Mouse (Mus musculus) forebrain, embryonic 16.5 days (tissue): Measurements from ENCODE around the gene Gse1. TPM values are rescaled to one million over a fixed set of nuclear protein-coding genes. Genes with fewer than 3 reads are reported as not detected.

Experiments
- ATAC-seq: fragments of 200-750 bp; cut with Nextera tagmentation; 2 replicates; pipeline ENCODE4 v1.8.0; 2017; ENCODE audit warnings: mild to moderate bottlenecking, moderate library complexity
- H3K27ac ChIP-seq: fragments of 300-500 bp; sonication (generic); 2 replicates; pipeline ENCODE4 v1.5.1; 2014; ENCODE audit warnings: low read length, control low read depth
- H3K27me3 ChIP-seq: fragments of 300-500 bp; sonication (generic); replicated peaks from 2 replicates; pipeline ENCODE4 v1.6.1; 2014; ENCODE audit warnings: low read length; ENCODE audit not compliant: control insufficient read depth, insufficient read depth
- H3K36me3 ChIP-seq: fragments of 300-500 bp; sonication (generic); 2 replicates; pipeline ENCODE4 v1.6.1; 2014; ENCODE audit not compliant: control insufficient read depth, insufficient read depth
- H3K4me1 ChIP-seq: fragments of 300-500 bp; sonication (generic); replicated peaks from 2 replicates; pipeline ENCODE4 v1.6.1; 2014; ENCODE audit warnings: low read length; ENCODE audit not compliant: control insufficient read depth, insufficient read depth
- H3K4me2 ChIP-seq: fragments of 300-500 bp; sonication (generic); 2 replicates; pipeline ENCODE4 v1.6.1; 2014; ENCODE audit warnings: mild to moderate bottlenecking, low read length, control low read depth
- H3K4me3 ChIP-seq: fragments of 300-500 bp; sonication (generic); replicated peaks from 2 replicates; pipeline ENCODE4 v1.5.1; 2014; ENCODE audit warnings: mild to moderate bottlenecking, low read length, control low read depth
- H3K9ac ChIP-seq: fragments of 300-500 bp; sonication (generic); replicated peaks from 2 replicates; pipeline ENCODE4 v1.6.1; 2014; ENCODE audit warnings: low read depth, low read length, control low read depth
- H3K9me3 ChIP-seq: fragments of 300-500 bp; sonication (generic); 2 replicates; pipeline ENCODE4 v1.6.1; 2016; ENCODE audit warnings: low read length; ENCODE audit not compliant: control insufficient read depth
- WGBS: fragments of 180-500 bp; shearing (Covaris S2); extraction: QIAGEN DNeasy Blood & Tissue Kit; methylation state at CpG from one replicate; pipeline ENCODE4 v1.1.7; 2014; 5-methylcytosine and 5-hydroxymethylcytosine counted together
- polyA plus RNA-seq: library from polyadenylated mRNA; unstranded; fragments of >200 nt; fragmentation: Nextera tagmentation; extraction: Ambion mirVana; gene quantifications from 2 replicates; pipeline ENCODE4 v1.2.1, GENCODE M21; 2015

Gse1 gene
- polyA plus RNA-seq, 1 experiment from 2014 or later = 34.9 TPM

DNA sequence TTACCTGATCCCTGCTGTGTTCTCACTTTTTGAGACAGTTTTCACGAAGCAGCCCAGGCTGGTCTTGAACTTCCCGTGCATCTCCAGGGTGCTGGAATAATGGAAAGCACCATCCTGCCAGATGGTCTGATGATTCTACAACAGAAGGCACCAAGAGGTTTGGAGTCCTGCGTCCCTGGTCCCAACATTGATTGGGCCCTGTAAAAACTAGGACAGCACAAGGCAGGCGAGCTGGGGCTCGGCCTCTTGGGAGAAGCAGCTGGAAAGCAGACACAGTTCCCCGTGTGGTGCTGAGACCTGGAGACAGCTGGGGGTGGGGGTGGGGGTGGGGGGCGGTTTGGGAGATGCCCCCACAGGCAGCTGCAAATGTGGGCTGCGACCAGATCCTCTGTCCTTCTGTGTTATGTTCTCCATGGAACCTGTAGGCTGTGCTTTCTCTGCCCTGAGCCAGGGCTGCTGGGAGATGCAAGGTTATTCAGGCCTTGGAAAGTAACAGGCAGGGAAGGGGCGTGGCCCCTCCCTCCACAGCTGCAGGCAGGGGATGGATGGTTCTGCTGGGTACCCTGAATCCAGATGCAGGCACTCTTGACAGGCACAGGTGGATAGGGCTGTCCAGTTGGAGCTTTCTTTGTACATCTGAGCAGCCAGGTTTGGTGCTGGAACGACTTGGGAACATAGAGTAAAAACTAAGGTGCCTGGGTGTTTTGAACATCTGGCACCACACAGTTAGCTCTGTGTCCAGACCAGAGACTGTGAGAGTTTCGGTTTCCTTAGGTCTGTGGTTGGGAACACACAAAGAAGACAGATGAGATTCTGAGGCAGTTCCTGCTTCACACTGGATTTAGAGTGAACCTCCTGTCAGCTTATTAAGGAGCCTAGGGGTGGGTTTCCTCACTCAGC, 3.5 kb upstream of the Gse1 start:
- no peaks in the 10 kb centered on the region for H3K36me3 ChIP-seq
- H3K9ac ChIP-seq = no peak overlapping the region
- no peak overlapping the region for H3K4me3 ChIP-seq
- no peak overlapping the region for H3K4me2 ChIP-seq
- WGBS = 50% methylated on average over 11 of the region's 11 CpGs
- H3K4me1 ChIP-seq = peaks cover 20% of the 10 kb centered on the region
- H3K27me3 ChIP-seq = no peaks in the 10 kb centered on the region
- ATAC-seq = no peak
- no peaks in the 10 kb centered on the region for H3K9me3 ChIP-seq
- H3K27ac ChIP-seq = no peak overlapping the region

- no peaks in the 10 kb centered on the region for H3K9me3 ChIP-seq
- H3K4me3 ChIP-seq = no peak overlapping the region
- H3K27me3 ChIP-seq = no peaks in the 10 kb centered on the region
- 24% methylated on average over 10 of the region's 10 CpGs for WGBS
- H3K27ac ChIP-seq = no peak overlapping the region
- ATAC-seq = no peak
- H3K4me2 ChIP-seq = no peak overlapping the region
- peaks cover 28% of the 10 kb centered on the region for H3K4me1 ChIP-seq
- H3K36me3 ChIP-seq = no peaks in the 10 kb centered on the region
- no peak overlapping the region for H3K9ac ChIP-seq
These were observed 2.7 kb upstream of the Gse1 start for GRCm38 (mm10) chr8:120225421-120226151.

DNA sequence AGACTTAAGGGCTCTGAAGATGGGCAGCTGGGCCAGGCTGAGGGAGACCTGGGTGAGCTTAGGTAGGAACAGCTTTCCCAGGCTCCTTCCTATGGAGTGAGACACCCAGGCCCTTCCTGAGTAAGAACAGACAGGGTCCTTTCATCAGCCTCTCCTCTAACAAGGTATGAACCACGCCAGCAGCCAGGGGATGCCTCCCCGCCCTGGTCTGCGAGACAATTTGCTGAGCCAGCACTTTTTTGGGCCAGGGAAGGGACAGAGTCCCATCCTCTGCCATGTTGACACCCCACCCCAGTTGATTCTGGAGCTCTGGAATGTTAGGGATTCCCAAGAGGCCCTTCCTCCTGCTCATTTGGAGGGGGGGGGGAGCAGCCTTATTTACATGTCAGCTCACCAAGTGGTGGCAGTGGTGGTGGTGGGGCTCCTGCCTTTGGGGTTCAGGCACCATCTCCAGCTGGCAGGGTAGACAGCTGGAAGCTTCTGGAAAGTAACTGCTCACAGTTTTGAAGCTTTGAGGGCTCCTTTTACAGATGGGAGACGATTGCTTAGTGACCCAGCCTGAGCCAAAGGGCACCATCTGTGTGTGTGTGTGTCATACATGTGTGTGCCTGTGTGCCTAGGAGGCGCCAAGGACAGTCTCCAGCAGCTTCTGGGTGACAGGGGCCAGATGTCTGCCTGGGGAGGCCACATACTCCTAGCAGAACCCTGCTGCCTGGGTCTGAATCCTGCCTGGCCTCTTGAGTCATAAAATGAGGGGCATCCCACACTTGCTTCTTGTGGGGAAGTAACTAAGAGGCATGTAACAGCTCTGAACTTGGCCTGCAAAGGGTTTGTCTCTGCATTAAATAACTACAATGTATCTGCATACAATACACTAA, 1.3 kb upstream of the Gse1 start:
- WGBS = 62% methylated on average over 5 of the region's 5 CpGs
- Histone ChIP-seq H3K27me3 (no peaks in the 10 kb centered on the region), H3K9me3 (no peaks in the 10 kb centered on the region), H3K4me1 (peaks cover 40% of the 10 kb centered on the region), H3K9ac (no peak overlapping the region), H3K27ac (no peak overlapping the region), H3K36me3 (no peaks in the 10 kb centered on the region), H3K4me2 (no peak overlapping the region), H3K4me3 (no peak overlapping the region)
- ATAC-seq = no peak

GRCm38 (mm10) chr8:120227578-120227876, 729 bp upstream of the Gse1 start:
- ATAC-seq = no peak
- Histone ChIP-seq H3K4me3 (peak overlapping the region; percentile 57), H3K9ac (no peak overlapping the region), H3K27ac (no peak overlapping the region), H3K4me1 (peaks cover 46% of the 10 kb centered on the region), H3K36me3 (no peaks in the 10 kb centered on the region), H3K9me3 (no peaks in the 10 kb centered on the region), H3K27me3 (no peaks in the 10 kb centered on the region), H3K4me2 (peak overlapping the region; percentile 72)

GRCm38 (mm10) chr8:120228781-120229573, 721 bp downstream of the Gse1 start:
- no peaks in the 10 kb centered on the region for H3K9me3 ChIP-seq
- peaks cover 59% of the 10 kb centered on the region for H3K4me1 ChIP-seq
- under 1% methylated on average over 106 of the region's 125 CpGs for WGBS

DNA sequence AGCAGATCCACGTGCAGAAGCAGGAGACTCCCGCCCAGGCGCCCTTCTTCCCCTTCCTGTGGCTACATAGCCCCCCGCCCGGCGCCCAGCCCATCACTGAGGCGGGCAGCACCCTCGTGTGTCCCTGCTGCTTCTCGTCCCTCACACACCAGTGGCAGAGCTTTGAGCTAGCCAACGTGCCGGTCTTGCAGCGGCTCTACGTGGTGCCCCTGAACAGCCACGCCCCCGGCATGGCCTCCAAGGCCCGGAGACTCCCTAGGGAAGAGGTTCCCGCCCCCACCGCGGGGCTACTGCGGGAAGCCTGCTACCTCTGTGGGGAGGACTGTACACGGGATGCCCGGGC, 1.3 kb downstream of the Gse1 start:
- no peaks in the 10 kb centered on the region for H3K36me3 ChIP-seq
- H3K27me3 ChIP-seq = no peaks in the 10 kb centered on the region
- 1% methylated on average over 12 of the region's 22 CpGs for WGBS
- H3K27ac ChIP-seq = no peak overlapping the region
- H3K9me3 ChIP-seq = no peaks in the 10 kb centered on the region
- H3K4me1 ChIP-seq = peaks cover 63% of the 10 kb centered on the region
- peak overlapping the region; percentile 59 for H3K9ac ChIP-seq
- 0 out of 2 replicates have a peak, but pooled peaks have one; percentile 11 for ATAC-seq
- peak overlapping the region; percentile 72 for H3K4me2 ChIP-seq
- peak overlapping the region; percentile 57 for H3K4me3 ChIP-seq

More at GRCm38 (mm10) chr8:120228781-120229573, 721 bp downstream of the Gse1 start:
- Histone ChIP-seq H3K27me3 (no peaks in the 10 kb centered on the region), H3K4me3 (peak overlapping the region; percentile 57), H3K27ac (no peak overlapping the region), H3K4me2 (peak overlapping the region; percentile 72), H3K9ac (peak overlapping the region; percentile 59), H3K36me3 (no peaks in the 10 kb centered on the region)
- ATAC-seq = peak; percentile 22

- Histone ChIP-seq H3K4me3 (peak overlapping the region; percentile 57), H3K4me2 (peak overlapping the region; percentile 72), H3K4me1 (peaks cover 68% of the 10 kb centered on the region), H3K9me3 (no peaks in the 10 kb centered on the region), H3K27me3 (no peaks in the 10 kb centered on the region), H3K9ac (no peak overlapping the region; the same call in 1 of the 2 replicates), H3K36me3 (no peaks in the 10 kb centered on the region), H3K27ac (no peak overlapping the region)
- no peak for ATAC-seq
- 11% methylated on average over 22 of the region's 22 CpGs for WGBS
These were observed 1.8 kb downstream of the Gse1 start for GRCm38 (mm10) chr8:120230081-120230480.

GRCm38 (mm10) chr8:120230715-120231614, 2.7 kb downstream of the Gse1 start:
- no peak for ATAC-seq
- H3K4me1 ChIP-seq = peaks cover 70% of the 10 kb centered on the region

More at GRCm38 (mm10) chr8:120230715-120231614, 2.7 kb downstream of the Gse1 start:
- no peak overlapping the region for H3K27ac ChIP-seq
- H3K9ac ChIP-seq = no peak overlapping the region; the same call in 1 of the 2 replicates
- H3K36me3 ChIP-seq = no peaks in the 10 kb centered on the region
- H3K4me3 ChIP-seq = peak overlapping the region; percentile 57
- 54% methylated on average over 18 of the region's 18 CpGs for WGBS
- H3K9me3 ChIP-seq = no peaks in the 10 kb centered on the region
- H3K4me2 ChIP-seq = peak overlapping the region; percentile 72
- H3K27me3 ChIP-seq = no peaks in the 10 kb centered on the region
